Mouse (Mus musculus): ENCODE measurements around the gene Hrk.
A peak's percentile ranks its signal among the peaks of the same experiment; 100 is the strongest.

The Hrk gene

DNA sequence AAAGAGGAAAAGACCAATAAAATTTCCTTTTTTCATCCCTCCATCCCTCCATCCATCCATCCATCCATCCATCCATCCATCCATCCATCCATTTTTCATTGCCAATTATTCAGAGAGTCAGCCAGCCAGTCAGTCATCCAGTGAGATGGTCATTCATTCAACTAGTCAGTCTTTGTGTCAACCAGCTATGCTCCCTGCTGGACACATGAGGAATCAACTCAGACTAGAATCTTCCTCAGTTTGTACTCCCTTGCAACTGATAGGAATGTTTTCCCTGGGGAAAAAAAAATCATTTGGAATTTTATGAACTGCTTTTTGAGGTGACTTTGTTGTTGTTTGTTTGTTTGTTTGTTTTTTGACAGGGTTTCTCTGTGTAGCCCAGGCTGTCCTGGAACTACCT, 1.0 kb downstream of the Hrk start:
- no peak for DNase-seq (ENCODE audit: low read depth, low spot score)

- no peak for DNase-seq (ENCODE audit: low read depth, low spot score)
Observed at GRCm38 (mm10) chr5:118167561-118167995, 3.1 kb downstream of the Hrk start.

DNA sequence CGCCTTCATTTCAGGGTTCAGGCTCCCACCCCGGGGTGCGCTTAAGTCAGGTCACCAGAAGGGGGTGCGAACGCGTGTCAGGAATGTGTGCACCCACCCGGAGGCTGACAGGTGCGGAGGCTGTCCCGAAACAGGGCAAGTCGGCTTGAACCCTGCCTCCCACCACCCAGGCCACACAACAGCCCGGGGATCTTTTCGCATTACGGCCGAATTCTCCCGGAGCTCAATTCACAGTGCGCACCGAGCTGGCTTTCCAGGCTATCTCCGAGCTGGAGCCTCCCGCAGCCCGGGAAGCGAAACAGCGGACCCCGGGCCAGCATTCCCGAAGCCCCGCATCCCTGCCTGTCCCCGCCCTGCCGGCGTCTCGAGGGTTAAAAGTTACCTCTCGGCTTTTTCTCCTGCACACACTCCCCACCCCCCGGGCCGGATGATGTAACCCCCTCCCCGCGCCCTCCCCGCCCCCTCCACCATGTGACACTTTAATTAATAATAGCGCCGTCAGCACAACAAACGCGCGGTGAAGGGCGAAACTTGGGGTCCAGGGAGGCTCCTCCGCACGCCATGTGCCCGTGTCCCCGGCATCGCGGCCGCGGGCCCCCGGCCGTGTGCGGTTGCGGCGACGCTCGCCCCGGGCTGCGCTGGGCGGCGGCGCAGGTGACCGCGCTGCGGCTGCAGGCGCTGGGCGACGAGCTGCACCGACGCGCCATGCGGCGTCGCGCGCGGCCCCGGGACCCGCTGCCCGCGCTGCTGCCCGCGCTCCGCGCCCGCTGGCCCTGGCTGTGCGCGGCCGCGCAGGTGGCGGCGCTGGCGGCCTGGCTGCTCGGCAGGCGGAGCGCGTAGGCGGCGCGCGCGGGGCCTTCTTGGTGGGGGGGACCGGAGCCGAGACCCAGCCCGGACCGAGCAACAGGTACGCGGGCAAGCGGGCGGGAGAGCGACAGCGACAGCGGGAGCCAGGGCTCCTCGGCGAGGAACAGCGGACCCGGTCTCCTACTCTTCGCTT, 5.1 kb downstream of the Hrk start:
- DNase-seq (ENCODE audit: low read depth, low spot score) = no peak

DNA sequence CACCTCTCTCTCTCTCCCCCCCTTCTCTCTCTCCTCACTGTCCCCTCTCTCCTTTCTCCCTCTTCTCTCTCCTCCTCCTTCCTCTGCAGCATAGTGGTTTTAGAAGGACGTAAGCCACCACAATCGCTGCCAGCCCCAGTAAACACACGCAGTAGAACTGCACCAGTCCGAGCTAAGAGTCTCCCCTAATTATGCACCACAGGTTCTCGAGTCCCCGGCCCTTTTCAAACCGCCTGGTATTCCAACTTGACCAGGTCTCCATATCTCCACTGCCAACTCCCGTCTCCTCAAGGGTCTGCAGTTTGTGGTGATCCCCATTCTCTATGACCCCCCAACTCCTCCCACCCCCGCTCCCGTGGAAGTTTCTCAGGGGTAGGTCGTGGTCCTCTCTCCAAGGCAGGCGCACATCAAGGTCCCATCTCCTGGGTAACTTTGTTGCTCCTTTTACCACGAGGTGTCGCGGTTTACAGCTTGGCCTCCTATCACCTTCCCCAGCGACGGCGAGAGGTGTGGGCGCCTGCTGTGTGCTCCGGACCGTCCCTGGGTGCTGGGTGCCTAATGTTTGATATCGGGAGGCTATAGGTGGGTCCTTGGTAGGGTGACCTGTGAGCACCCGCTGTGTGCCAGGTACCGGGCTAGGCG, 6.6 kb downstream of the Hrk start:
- DNase-seq (ENCODE audit: low read depth, low spot score) = no peak

- DNase-seq (ENCODE audit: low read depth, low spot score) = no peak
Observed at GRCm38 (mm10) chr5:118171665-118172064, 7.2 kb downstream of the Hrk start.

GRCm38 (mm10) chr5:118172078-118172723, 7.8 kb downstream of the Hrk start:
- DNase-seq (ENCODE audit: low read depth, low spot score) = no peak

GRCm38 (mm10) chr5:118174310-118175009, 10.0 kb downstream of the Hrk start:
- no peak for DNase-seq (ENCODE audit: low read depth, low spot score)

- no peak for DNase-seq (ENCODE audit: low read depth, low spot score)
Observed at GRCm38 (mm10) chr5:118175137-118175536, 10.7 kb downstream of the Hrk start.

DNA sequence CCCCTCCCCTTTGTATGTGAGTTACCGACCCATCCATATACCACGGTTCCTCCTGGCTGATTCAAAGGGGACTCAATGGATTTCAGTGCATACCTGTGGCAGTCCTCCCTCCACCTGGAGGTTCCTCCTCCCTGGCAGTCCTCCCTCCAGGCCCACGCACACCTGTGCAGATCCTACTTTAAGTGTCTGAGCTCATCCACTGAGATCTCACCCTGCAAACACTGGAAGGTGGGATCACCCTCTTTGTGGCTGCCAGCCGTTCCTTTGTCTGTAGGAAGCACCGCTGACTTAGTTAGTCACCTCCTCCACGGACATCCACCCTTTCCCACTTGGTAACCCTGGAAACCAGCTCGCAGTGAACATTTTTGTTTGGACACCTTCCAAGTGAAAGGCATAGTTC, 13.2 kb downstream of the Hrk start:
- DNase-seq (ENCODE audit: low read depth, low spot score) = no peak

DNA sequence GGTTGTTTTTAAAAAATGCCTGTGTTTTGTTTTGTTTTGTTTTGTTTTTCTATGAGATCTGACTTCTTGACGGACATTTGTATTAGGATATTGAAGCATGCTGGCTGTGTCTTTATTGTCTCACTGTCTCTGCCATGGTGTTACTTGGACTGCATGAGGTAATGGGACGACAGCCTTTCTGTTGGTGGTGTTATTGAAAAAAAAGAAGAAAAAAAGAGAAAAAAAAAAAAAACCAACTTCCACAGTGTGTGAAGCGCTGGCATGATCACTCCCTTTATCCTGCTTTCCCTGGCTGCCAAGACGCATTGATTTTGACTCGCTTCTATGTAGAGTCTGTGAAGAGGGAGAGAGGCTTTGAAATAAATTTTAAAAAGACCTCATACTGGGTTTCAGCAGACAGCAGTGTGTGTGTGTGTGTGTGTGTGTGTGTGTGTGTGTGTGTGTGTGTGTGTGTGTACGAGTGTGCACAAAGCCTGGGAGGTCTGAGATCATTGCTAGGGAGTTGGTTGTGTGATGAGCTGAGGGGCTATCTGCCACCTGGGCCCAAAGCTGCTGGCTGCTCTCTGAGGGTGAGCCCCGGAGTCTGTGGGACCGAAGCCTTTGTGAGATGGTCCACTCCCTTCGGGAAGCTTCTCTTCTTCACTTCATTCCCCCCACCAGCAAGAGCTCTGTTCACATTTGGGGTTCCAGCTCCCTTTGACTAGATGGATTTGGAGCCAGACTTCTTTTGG, 22.6 kb downstream of the Hrk start:
- DNase-seq (ENCODE audit: low read depth, low spot score) = no peak

- DNase-seq (ENCODE audit: low read depth, low spot score) = no peak
Observed at GRCm38 (mm10) chr5:118188356-118188755, 23.9 kb downstream of the Hrk start.

DNA sequence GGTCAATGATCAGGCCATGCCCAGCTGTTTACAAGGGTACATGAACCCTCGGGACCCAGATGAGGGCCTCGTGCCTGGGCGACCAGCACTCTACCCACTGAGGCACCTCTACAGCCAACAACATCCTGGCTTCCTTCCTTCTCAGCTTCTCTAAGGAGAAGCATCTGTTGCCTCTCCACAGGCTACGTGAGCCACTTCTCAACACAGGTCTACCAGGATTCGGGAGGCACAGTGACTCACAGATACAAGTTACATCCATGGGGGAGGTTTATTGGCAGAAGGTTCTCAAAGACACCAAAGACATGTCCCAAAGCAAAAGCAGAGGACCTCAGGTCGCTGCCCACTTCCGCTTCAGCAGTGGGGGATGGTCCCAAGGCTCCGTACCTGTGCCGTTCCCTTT, 26.0 kb downstream of the Hrk start:
- DNase-seq (ENCODE audit: low read depth, low spot score) = no peak

DNA sequence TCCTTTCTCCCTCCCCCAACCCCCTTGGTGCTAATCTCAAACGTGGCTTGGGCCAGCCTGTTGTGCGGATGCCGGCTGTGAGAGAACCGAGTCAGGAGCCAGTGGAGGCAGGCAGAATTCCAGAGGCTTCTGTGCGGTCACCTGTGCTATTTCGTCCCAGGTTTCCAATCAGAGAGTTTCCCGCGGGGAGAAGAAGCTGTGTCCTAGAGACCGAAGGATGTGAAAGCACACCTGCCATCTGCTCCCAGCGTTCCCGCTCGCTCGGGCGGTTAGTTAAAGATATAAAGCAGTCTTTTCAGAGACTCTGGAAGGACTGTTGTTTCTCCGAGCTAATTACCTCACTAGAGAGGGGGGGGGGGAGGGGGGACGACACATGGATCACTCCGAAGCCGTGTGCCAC, 27.8 kb downstream of the Hrk start:
- DNase-seq (ENCODE audit: low read depth, low spot score) = no peak

GRCm38 (mm10) chr5:118197421-118197820, 33.0 kb downstream of the Hrk start:
- DNase-seq (ENCODE audit: low read depth, low spot score) = no peak

DNA sequence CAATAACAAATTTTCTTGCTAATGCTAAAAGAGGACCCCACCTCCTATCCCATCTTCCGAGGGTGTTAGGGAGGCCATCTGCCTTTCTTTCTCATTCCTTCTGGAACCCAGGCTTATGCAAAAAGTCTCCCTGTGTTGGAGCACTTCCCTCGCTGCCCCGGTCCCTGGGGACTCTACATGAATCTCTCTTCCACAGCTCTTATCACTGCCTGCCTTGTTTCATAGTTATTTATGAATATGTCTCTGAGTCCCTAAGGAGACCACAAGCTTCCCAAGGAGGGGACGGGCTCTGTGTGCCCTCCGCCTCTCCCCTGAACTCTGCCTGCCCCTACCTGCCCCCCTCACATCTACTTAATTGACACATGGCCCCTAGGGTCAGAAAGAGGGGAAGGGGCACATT, 35.2 kb downstream of the Hrk start:
- no peak for DNase-seq (ENCODE audit: low read depth, low spot score)

GRCm38 (mm10) chr5:118204675-118205440, 40.4 kb downstream of the Hrk start:
- DNase-seq (ENCODE audit: low read depth, low spot score) = no peak

DNA sequence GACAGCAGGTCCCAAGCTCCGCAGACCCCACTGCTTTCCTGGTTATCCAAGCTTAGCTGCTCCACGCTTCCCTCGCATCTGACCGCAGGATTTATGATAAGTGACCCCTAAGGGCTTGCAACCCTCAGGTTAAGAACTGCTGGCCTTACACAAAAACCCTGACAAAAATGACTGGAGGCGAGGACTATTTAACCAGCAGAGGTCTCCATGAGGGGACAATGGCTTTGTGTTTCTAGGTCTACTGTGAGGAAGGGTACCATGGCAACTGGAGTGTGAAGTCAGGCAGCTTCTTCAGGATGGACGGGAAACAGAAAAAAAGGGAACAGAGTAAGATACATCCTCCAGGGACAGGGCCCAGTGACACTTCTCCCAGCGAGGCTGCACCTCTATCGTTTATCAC, 41.4 kb downstream of the Hrk start:
- DNase-seq (ENCODE audit: low read depth, low spot score) = no peak

GRCm38 (mm10) chr5:118214012-118214411, 49.6 kb downstream of the Hrk start:
- DNase-seq (ENCODE audit: low read depth, low spot score) = no peak

- DNase-seq (ENCODE audit: low read depth, low spot score) = peak; percentile 79
Observed at GRCm38 (mm10) chr5:118214418-118215154, 50.1 kb downstream of the Hrk start.

- no peak for DNase-seq (ENCODE audit: low read depth, low spot score)
Observed at GRCm38 (mm10) chr5:118217410-118217809, 53.0 kb downstream of the Hrk start.

All from telencephalon, adult 2 months (tissue).